Mouse (Mus musculus) ES-Bruce4 (cell line): ENCODE results near the gene B430306N03Rik.

ENCODE experiments used
- CTCF ChIP-seq: IDR thresholded peaks from one replicate; pipeline ENCODE4 v1.8.1; 2011; ENCODE audit warnings: low read depth, low read length
- EP300 ChIP-seq: IDR thresholded peaks from 2 replicates; pipeline ENCODE4 v1.6.1; 2011; ENCODE audit warnings: low read depth, low read length; ENCODE audit not compliant: insufficient read depth
- POLR2A ChIP-seq: IDR thresholded peaks from one replicate; pipeline ENCODE4 v1.8.1; 2011; ENCODE audit warnings: low read length; ENCODE audit not compliant: insufficient read depth

- TF ChIP-seq EP300, result no peak
- no peak for TF ChIP-seq POLR2A
- no peak for TF ChIP-seq CTCF
Observed at GRCm38 (mm10) chr17:48275736-48276135, 40.2 kb upstream of the B430306N03Rik start.
